Mouse (Mus musculus) gastrocnemius, postnatal 10 days (tissue): ENCODE measurements around the gene Sephs1. TPM values are rescaled to one million over a fixed set of nuclear protein-coding genes. Genes with fewer than 3 reads are reported as not detected.

Source experiments
- total RNA-seq, 2 experiments: library from RNA; stranded (reverse); gene quantifications; 2 replicates each; pipeline ENCODE4 v1.2.3; 2021

Gene Sephs1
- total RNA-seq, 2 experiments from 2014 or later = 24.0 to 29.2 TPM

Other genes starting within 250 kb of the Sephs1 start
- 10 to 100 TPM; 34.3 to 35.4 TPM for gene Prpf18, start 229.5 kb upstream of the Sephs1 start, total RNA-seq
- 1 to 10 TPM; 2.4 to 2.5 TPM for gene Bend7, start 163.7 kb upstream of the Sephs1 start, total RNA-seq
- gene Phyh, start 37.5 kb downstream of the Sephs1 start, total RNA-seq = 10 to 100 TPM; 71.6 to 83.9 TPM
- under 1 TPM in 1 of 2 experiments, not detected in 1; 0.75 TPM for gene Ucma, start 94.6 kb downstream of the Sephs1 start, total RNA-seq
- gene Mcm10, start 131.2 kb downstream of the Sephs1 start, total RNA-seq = 1 to 10 TPM; 2.3 to 4.7 TPM
- gene Optn, start 182.5 kb downstream of the Sephs1 start, total RNA-seq = 10 to 100 TPM; 23.5 to 26.4 TPM